Mouse (Mus musculus): ENCODE measurements around the gene Syne2. TPM values are rescaled to one million over a fixed set of nuclear protein-coding genes. Genes with fewer than 3 reads are reported as not detected.

Gene Syne2
- total RNA-seq, 2 experiments from 2014 or later, result 55.3 to 65.4 TPM

DNA sequence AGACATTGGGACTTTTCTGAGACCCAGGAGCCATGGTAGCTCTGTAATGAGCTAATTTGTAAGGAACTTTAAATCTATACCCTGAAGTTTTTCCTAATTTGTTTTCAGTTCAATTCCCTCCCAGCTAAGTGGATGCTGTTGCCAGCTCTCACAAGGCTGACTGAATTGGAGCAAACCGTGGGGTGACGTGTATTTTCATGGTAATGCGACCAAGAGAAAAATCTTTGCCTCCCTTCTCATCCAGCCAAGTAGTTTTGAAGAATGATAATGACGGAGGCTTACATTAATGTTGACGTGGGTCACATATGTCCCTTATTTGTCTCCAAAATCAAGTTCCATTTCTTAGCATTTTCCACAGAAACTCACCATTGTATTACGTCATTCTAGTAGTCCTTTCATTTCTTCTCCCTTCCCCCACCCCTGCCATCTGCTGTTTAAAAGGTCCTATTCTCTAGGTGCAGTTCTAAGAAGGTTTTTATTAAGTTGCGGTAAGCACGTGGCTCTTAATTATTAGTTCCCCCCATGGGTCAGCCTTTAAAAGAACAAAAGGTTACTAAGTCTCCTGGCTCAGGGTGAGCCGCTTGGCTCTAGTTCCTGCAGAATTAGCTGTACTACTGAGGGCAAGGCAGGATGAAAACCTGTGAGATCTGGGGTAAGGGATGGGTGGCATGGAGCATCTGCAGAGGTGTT, 55.8 kb downstream of the Syne2 start:
- DNase-seq, result no peak

DNA sequence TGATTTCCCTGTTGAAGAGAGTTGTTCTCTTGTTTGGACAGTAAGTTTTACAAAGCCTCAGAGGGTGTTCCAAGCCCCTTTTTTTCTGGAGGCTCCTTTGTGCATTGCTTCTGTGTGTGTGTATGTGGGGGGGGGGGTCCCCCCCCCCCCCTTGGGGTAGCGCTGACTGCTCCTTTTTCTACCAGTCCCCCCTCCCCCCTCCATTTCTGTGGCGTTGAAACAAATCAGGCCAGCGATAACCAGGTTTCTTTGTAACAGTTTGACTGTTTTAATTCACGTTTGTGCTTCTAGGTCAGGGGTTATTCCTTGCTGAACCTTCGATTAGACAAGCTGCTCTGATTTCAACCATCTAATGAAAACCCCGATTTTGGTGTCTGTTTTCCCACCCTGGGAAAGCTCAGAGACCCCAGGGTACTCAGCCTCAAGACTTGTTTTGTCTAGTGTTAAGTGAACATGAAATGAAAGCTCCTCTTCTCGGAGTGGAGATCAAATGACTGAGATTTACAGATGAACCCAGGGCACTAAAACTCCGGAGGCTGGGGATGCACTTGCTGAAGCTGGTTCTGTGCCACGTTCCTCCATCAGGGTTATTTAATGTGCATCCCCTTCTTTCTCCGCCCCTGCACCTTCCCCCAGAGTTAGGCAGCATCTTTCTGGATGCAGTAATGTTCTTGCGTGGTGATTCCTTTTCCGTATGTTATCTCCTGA, 56.5 kb downstream of the Syne2 start:
- DNase-seq, result no peak

DNA sequence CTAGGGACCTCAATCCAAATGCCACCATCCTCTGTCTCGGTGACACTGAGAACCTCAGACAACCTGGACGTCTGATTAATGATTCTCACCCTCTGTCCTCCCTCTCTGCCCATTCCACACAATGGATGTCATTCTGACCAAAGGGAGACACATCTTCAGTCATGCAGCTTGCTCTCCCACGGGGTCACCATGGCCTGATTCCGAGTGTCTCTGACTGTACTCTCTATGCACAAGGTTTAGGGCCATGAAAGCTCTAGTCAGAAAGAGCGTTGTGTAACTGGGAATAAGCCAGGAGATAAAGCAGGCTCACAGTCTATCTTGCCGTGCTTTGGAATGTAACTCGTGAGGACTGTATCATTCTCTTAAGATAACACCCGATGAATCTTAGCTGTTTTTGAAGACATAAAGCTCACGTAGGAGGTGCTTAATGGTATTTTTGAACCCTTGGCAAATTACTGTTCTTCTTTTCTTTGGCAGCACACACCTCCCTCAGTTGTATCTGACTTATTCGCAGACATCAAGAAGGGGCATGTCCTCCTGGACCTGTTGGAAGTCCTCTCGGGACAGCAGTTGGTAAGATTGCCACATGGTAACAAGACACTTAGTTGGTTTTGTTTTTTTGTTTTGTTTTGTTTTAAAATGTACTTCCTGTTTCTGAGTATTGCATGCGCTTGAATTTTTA, 61.8 kb downstream of the Syne2 start:
- DNase-seq, result no peak

DNA sequence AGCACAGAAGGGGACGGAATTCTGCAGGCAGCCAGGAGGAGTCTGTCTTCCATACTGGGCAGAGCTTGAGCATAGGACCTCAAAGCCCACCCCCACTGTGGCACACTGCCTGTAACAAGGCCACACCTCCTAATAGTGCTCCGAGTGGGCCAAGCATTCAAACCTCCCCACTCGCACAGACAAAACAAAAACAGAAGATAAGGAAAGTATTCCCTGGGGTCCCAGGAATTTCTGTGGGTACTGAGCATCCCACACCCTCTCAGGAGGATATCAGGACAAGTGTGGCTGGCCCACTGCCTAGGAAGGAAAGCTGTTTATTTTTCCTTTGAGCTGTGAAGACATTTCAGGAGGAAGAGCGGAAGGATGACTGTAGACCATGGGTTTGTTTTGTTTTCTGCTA, 63.6 kb downstream of the Syne2 start:
- DNase-seq, result peak; percentile 19

DNA sequence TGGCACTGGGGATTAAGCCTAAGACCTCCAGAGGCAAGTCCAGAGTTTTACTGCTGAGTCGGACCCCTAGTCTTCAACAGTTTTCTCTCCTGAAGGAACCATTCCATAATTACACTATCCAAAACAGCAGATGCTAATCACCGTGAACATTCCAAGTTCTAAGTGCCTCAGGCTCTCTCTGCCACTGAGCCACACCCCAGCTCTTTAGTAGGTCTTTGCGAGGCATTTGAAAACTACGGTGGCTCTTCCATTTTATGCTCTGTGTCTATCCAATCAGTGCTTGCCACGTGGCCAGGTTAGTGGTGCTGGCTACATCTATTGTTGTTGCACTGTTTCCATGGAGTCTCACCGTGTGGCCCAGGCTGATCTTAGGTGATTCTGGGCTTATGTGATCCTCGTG, 68.2 kb downstream of the Syne2 start:
- no peak for DNase-seq

DNA sequence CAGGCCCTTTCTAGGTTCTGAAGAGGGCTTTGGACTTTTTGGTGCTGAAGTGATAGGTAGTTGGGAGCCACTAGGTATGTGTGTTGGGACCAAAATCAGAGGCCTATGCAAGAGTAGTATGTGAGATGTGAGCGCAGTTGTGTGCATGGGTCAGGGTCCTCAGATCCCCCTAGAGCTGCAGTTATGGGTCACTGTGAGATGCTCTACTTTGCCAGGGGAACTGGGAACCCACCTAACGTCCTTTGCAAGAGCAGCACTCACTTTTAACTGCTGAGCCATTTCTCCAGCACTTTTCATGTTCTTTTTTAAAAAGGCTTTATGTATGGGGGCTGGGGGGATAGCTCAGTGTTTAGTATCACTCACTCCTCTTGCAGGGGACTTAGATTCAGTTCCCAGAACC, 69.0 kb downstream of the Syne2 start:
- DNase-seq, result no peak

DNA sequence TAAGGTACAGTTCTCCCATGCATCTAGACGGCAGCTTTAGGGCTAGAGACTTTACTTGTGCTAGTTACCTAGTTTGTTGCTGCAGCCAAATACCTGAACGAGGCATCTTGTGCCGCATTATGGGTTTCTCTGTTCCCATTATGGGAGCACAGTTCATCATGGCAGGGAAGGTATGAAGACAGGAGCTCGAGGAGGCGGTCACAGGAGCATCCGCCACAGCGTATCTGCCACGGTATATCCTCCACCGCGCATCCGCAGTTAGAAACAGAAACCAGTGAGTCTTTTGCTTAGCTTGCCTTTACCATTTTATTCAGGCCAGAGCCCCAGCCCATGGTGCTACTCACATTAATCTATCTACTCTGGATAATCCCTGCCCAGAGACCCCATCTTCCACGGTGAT, 70.8 kb downstream of the Syne2 start:
- no peak for DNase-seq

DNA sequence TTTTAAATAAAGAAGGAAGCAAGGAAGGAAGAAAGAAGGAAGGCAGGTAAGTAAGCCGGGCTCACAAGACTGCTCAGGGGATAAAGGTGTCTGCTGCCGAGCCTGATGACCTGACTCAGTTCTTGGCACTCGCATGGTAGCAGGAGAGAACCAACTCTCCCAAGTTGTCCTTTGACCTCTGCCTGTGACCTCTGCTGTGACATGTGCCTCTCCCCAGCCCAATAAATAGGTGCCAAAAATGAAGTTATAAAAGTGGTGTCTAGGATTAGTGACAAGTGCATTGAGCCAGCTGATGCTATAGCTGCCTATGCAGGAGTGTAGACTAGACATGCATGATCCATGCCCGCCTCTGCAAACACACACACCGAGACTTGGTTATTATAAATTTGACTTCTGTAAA, 73.3 kb downstream of the Syne2 start:
- DNase-seq, result no peak

DNA sequence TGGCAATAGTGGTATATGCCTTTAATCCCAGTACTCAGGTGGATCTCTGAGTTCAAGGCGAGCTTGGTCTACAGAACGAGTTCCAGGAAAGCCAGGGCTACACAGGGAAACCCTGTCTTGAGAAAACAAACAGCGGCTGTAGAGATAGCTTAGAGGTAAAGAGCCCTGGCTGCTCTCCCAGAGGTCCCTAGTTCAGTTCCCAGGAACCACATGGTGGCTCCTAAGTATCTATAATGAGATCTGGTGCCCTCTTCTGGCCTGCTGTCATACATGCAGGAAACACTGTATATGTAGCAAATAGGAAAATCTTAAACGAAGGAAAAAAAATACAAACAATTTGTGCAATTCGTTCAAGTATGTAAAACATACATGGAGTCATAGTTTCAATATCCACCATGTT, 75.5 kb downstream of the Syne2 start:
- no peak for DNase-seq

DNA sequence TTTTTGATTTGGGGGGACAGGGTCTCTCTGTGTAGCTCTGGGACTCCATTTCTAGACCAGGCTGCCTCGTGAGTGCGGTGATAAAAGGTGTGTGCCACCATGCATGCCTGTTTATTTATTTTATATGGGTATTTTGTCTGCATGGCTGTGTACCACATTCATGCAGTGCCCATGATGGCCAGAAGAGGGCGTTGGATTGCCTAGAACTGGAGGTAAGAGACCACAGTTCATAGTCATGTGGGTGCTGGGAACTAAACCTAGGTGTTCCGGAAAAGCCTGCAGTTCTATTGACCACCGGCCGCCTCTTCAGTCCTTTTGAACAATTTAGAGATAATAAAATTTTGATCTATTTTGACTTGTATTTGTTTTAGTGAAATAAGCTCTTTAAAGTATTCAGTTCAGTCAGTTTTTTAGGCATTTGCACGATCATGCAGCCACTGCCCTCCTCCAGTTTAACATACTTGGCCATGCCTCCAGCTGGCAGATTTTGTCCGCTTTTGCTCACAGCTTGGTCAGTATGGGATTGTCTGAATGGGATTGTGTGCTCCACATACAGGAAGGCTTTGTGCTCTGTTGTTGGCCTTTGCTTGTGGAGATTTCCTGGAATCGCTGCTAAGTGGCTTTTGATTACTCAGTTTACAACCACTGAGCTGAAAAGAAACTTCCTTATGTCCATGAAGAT, 76.5 kb downstream of the Syne2 start:
- peak; percentile 25 for DNase-seq

DNA sequence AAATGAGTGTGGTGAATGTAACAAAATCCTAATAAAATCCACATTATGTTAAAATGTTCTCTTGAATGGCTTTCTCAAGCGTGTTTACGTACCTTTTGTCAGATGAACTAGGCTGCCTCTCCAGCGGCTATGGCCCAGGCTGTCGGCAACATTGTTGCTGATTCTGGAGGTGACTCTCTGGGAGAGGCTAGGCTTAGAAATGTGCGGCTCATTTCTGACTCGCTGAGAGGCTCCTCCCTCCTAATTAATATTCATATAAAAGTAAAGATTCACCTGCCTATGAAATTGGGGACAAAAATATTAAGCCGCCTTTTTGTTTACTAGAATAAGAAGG, 77.0 kb downstream of the Syne2 start:
- no peak for DNase-seq

DNA sequence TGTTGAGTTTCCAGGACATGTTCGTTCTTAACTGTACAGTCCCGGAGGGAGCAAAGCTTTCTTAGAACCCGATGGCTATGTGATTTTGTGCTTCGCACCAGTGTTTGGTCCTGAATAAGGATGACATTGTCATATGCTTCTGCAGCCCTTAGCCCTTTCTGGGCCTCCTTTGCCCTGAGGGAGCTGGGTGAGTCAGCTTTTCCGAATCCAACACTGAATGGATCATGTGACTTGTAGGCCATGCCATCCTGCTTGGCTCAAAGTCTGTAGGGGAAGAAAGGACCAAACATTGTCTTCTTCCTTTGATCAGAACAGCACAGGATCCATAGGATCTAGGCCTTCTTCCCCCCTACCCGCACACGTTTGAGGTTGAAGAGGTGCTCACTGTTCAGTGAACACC, 79.9 kb downstream of the Syne2 start:
- DNase-seq, result no peak

DNA sequence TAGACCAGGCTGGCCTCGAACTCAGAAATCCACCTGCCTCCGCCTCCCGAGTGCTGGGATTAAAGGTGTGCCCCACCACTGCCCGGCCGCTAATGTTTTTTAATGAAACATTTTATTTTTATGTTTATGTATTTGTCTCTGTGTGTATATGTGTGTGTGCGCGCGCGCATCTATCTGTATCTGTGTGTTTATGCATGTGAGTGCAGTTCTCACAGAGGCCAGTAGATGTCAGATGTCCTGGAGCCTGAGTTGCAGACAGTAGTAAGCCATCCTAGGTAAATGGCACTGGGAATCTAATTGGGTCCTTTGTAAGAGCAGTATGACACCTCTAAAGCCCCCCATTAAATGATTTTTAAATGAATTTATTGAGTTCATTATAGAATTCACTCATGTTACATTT, 83.8 kb downstream of the Syne2 start:
- no peak for DNase-seq

DNA sequence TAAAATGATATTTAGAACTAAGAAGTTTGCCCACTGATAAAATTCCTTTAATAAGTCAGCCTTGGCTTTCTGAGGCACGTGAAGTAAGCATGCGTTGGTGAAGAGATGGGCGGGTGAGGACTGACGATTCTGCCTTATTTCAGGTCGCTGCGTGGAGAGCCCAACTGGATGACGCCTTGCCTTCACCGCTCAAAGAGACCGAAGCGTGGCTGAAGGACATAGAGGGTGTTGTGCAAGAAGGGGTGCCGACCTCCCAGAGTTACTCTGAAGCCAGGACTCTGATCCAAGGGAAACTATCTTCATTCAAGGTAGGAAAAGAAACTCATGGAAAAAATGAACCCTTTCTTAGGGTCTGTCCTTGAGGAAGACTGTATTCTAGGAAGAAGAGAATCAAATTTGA, 86.1 kb downstream of the Syne2 start:
- no peak for DNase-seq

DNA sequence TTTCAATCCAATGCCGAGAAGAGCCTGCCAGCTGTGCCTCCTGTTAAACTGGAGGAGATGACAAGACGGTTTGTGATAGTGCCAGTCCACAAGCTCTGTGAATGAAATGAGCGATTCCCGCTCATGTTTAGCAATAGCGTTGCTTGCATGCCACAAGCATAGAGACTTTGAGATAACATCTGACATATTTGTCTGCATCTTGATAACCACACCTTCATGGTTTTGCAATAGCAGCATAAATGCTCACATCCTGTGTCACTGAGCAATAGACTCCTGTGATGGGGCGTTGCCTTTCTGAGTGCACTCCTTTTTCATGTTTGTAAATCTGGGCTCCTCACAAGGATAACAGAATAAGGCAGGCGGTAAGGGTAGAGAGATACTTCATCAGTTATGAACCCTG, 87.4 kb downstream of the Syne2 start:
- DNase-seq, result no peak

DNA sequence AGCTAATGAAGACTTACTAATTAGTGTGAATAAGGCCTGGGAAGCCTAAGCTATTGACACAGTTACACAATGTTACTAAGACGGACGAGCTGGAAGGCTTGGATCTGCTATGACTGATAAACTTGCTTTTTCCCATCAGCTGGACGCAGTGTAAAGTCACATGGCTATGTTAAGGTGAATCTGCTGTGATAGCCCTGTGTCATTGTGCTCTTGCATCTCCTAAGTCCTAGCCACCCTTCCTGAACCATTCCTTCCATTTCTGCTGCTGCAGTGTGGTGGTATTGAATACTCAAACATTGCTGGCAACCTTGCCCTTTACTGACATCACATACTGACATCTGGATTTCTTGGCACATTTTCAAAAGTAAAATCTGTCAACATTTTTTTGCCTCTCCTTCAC, 90.5 kb downstream of the Syne2 start:
- no peak for DNase-seq

DNA sequence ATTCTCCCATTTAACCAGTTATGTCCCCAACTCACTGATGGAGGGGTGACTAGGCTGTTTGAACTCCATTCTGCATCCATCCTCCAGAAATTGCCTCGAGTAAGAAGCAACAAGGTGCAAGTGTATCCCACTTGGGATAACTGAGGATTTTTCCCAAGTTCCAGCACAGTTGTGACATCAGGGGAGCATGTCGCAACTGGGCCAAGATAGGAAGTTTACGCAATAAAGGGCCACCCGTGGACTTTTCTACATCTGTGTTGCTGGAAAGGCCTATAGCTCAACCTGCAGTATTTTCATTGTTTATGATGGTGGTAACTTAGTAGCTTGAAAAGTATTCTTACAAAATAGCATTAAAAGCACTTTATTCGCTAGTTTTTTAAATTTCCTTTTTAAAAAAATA, 97.8 kb downstream of the Syne2 start:
- no peak for DNase-seq

DNA sequence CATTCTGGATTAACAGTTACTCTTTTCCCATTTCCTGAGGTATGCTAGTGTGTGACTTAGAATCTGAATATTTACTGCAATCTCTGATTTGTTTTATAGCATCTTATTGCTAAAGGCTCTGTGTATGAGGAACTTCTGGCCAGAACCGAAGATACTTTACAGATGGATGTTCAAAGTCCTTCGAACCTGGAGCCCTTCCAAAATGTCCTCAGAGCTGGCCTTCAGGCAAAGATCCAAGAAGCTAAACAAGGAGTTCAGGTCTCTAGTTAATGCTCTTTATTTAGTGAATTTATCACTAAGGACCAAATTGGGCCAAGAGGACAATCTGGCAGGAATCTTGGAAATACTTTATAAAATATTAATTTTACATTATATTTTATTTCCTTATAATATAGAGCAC, 100.5 kb downstream of the Syne2 start:
- DNase-seq, result no peak

DNA sequence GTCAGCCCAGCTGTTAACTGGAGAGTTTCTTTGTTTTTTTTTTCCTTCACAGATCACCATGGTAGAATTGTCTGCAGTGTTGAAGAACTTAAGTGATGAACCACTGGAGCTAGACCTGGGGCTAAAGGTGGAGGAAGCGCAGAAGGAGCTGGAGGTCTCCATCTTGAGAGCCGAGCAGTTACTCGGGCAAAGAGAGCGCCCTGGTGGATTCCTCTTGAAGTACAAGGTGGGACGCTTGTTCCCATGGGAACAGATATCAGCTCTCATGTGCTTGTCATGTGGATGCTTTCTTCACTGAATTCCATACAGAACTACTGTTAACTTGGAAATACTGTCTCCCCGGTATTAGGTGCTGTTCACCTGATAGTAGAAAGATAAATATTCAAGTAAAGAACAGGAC, 101.0 kb downstream of the Syne2 start:
- peak; percentile 57 for DNase-seq

DNA sequence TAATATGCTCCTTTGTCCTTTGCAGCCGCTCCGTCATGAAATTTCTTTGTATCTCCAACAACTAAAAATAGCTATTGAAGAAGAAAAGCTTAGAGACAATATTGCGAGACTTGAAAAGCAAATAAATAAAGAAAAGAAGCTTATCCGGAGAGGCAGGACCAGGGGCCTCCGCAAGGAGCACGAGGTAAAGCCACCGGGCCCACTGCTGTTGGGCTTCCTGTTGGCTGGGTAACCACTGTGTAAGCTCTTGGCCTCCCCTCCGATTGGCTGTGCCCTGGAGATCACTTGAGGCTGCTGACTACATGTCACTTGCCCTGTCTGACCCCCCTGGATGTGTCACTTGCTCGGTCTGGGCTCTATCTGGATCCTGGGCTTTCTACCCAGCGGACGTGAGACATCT, 105.0 kb downstream of the Syne2 start:
- DNase-seq, result peak; percentile 26

DNA sequence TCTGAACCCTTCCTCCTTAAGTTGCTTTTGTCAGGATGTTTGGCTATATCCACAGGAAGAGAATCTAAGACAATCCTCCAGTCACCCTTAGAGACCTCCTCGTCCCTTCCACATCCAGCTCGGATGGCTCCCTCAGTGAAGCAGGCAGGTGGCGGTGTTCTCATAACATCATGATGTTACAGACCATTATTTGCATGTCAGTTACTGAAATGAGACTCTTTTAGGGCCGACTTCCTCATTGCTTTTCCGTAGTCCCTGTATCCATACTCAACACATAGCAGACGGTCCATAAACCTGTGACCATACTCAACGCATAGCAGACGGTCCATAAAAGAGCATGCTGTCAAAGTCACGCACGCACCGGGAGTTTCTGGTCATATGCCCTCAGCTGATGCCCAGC, 106.9 kb downstream of the Syne2 start:
- no peak for DNase-seq

DNA sequence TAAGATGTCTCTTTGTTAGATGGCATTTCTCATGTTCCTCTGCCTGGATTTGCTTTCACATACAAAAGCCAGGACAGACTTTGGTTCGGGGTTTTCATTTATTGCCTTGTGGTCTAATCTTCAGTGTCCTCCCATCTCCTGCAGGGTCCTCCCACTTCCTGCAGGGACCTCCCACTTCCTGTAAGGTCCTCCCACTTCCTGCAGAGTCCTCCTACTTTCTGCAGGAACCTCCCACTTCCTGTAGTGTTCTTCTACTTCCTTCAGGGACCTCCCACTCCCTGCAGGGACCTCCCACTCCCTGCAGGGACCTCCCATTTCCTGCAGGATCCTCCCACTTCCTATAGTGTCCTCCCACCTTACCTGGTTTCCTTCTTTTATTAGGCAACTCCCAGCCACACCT, 109.7 kb downstream of the Syne2 start:
- no peak for DNase-seq

DNA sequence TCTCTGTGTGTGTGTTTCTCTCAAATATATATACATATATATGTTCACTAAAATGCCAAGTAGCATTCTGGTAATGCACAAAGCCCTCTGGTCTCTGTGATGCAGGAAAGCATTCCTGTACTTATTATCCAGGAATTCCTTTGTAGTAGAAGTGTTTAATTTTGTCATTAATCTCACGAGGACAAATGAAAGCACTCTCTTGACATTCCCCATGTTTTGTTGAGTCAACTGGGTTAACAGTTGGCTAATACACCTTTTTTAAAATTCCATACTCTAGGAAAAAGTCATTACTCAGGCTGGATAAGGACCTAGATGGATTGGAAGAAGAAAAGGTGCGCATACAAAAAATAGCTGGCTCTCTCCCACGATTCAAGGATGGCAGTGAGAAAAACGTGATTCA, 115.6 kb downstream of the Syne2 start:
- no peak for DNase-seq

DNA sequence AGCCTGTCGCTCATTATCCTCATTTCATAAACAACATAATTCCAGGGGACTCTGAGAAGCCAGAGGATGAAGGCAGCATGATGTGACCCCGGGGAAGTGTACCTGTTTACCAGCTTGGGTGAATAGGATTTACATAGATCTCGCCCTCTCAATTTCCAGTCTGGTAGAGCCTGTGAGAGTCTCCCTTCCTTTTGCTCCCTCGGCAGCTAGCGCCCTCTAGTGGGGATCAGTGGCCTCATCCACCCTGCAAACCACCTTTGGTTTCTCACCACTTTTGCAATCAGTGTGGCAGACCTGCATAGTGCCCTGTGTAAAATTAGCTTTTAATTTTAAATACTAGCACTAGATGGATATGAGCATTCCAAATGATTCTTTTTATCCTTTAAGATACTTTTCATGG, 133.4 kb downstream of the Syne2 start:
- DNase-seq, result peak; percentile 57

Data from heart, postnatal 4 days (tissue).